Mouse (Mus musculus) left cerebral cortex, postnatal 10 days (tissue): Measurements from ENCODE around the gene Slc28a1. TPM values are rescaled to one million over a fixed set of nuclear protein-coding genes. Genes with fewer than 3 reads are reported as not detected.
"Not testable (repeated sequence)": the region's sequence is repeated elsewhere in the genome, so short reads cannot be mapped to it uniquely, and the experiment has no call there.

ENCODE experiments used
- DNase-seq, 2 experiments: peaks; one replicate each; pipeline ENCODE4 v3.0.0; 2021 to 2022; ENCODE audit warnings: low spot score in 2 of 2, mixed read lengths in 1 of 2; ENCODE audit errors: extremely low spot score in 1 of 2
- intact Hi-C: fragments of 180-260 bp; cut with DNase I; formaldehyde crosslinking; loops from one replicate; pipeline ENCODE4 v1.15.1; 2025
- total RNA-seq, 2 experiments: library from RNA; stranded (reverse); gene quantifications; 2 replicates each; pipeline ENCODE4 v1.2.3; 2021

Slc28a1 gene
- total RNA-seq, 2 experiments from 2014 or later = 0.15 TPM; not detected in 1

DNA sequence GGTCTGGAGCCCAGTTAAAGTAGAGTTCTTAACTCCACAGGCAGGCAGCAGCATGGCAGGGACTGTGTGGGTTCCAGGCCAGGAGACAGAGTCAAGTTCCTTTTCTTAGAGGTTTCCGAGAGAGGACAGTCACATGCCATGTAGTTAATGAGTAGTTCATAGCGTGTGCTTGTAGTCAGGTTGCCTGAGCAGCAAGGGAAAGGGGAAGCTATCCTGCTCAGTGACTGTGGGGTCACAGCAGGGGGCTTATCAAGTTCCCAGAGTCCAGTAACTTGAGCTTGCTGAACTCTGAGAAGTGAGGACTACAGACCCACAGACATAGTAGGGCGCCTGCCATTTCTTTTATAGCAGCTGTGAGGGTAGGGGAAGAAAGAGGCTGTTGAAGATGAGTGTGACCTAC is 6.5 kb downstream of the Slc28a1 start:
- no peak for DNase-seq
- intact Hi-C loops = no loop called here

- no peak for DNase-seq
- intact Hi-C loops = no loop called here
These were observed 8.2 kb downstream of the Slc28a1 start for GRCm38 (mm10) chr7:81122808-81123207.

GRCm38 (mm10) chr7:81123553-81123952 is 9.0 kb downstream of the Slc28a1 start:
- intact Hi-C loops = no loop called here
- DNase-seq = no peak

- no peak for DNase-seq
- intact Hi-C loops = no loop called here
These were observed 10.2 kb downstream of the Slc28a1 start for GRCm38 (mm10) chr7:81124773-81125172.

DNA sequence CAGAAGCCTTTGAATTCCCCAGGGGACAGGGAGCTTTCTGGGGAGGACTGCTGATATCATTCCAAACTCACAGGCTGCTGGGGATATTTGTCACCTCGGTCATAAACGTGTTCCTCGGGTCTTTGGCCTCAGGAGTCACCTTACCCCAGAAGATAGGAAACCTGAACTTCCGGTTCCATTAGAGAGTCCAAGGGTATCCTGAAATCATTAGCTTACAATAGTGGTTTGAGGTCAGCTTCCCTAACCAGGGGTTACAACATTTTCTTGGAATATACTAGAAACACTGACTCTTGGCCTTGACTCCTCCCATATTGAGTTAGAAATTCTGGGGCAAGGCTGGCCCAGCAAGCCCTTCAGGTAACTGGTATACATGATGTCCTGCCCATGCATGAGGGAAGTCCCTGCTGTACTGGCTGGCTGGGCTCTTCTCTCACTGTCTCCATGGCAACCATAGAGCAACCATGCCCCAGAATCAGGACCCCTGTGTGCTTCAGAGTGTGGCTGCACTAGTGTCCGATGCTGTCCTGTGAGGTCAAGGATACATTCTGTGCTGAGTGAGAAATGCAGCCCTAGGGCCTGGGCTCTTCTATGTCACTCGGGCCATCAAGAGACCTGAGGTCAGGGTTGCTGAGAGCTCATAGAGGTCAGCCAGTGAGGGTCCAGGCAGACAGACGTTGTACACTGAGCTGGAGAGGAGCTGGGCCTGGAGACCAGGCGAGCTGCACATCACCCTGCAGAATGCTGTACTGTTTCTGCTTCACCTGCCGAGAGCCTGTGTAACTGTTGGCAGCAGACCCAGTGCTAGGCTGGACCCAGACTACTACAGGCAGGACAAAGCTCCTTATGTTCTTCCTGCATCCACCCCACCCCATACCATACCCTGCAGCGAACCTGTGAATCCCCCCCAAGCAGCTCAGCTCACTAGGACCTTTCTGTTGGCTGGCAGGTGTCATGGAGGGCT is 10.9 kb downstream of the Slc28a1 start:
- intact Hi-C loops = no loop called here

DNA sequence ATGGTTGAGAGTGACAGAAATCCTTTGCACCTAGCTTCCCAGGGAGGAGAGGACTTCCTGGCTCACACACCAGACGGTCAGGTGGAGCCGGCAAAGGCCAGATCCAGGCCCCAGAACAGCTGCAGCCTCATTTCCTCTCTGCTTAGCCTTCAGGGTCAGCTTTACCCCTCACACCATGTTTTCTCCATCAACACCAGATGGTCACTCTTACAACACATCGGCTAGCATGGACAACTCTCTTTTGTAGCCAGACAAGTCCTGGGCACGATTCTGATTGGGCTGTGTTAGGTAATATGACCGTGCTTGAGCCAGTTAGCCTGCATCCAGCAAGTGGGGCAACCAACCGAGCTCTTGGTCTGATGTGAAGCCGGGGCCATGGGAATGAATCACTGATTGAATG is 17.3 kb downstream of the Slc28a1 start:
- intact Hi-C loops = no loop called here
- DNase-seq = no peak

More for the DNA sequence above, 10.9 kb downstream of the Slc28a1 start:
- no peak for DNase-seq

GRCm38 (mm10) chr7:81132851-81133279 is 18.3 kb downstream of the Slc28a1 start:
- DNase-seq = peak in 1 of 2 experiments; percentile 38
- intact Hi-C loops = no loop called here

DNA sequence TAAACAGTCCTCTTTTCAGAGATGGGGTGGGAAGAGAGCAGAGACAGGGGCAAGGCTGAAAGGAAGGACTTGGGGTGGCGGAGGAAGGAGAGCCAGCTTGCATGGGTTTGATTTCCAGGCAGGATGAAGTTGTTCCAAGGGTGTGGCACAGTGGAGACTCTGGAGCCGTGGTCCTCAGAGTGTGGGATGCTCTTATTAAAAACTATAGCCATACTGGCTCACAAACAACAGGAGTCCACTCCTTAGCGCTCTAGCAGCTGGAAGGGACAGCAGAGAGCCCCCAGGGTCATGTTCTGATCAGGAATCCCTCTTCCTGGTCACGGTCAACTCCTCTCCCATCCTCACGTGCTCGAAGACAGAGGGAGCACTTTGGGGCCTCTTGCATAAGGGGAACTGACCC is 18.8 kb downstream of the Slc28a1 start:
- intact Hi-C loops = no loop called here

DNA sequence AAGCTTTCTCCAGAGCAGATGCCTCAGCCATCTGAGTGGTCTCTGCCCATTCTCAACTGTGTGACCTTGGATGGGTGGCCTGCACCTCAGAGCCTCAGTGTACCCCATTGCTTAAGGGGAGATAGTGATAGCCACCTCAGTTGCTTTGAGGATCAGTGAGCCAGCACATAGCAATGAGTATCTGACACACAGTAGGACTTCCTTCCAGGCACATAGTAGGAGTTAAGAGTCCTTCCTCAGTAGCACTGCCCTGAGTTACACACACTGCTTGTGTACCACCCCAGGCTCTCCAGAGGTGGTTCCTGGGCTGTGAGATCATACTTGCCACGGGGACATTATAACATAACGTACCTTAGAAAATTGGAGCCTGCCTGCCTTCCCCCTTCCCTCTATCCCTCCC is 19.3 kb downstream of the Slc28a1 start:
- intact Hi-C loops = no loop called here
- DNase-seq = no peak

More for the DNA sequence above, 18.8 kb downstream of the Slc28a1 start:
- DNase-seq = no peak

DNA sequence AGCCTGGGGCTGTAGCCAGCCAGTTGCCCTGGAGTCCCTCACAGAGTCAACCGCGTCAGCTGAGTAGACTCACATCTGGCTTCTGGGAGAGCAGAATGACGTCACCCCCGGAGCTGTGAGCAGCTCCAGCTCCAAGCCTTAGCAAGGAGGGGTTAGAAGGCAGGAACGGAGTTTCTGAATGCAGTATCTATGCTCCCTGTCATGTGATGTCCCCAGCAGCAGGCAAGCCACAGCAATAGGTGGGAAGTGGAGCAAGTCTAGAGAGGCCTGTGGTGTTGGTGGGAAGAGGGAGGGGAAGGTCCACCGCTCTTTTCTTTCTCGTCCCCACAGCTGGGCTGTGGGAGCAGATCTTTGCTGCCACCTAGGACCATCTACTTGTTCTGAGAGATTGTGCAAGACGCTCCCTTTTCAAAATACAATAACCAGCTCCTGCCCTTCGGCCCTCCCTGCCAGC is 20.0 kb downstream of the Slc28a1 start:
- intact Hi-C loops = no loop called here
- DNase-seq = peak; percentile 14 to 79

- no peak for DNase-seq
- intact Hi-C loops = no loop called here
These were observed 22.7 kb downstream of the Slc28a1 start for GRCm38 (mm10) chr7:81137292-81137691.

GRCm38 (mm10) chr7:81139100-81139499 is 24.5 kb downstream of the Slc28a1 start:
- DNase-seq = no peak
- intact Hi-C loops = no loop called here

DNA sequence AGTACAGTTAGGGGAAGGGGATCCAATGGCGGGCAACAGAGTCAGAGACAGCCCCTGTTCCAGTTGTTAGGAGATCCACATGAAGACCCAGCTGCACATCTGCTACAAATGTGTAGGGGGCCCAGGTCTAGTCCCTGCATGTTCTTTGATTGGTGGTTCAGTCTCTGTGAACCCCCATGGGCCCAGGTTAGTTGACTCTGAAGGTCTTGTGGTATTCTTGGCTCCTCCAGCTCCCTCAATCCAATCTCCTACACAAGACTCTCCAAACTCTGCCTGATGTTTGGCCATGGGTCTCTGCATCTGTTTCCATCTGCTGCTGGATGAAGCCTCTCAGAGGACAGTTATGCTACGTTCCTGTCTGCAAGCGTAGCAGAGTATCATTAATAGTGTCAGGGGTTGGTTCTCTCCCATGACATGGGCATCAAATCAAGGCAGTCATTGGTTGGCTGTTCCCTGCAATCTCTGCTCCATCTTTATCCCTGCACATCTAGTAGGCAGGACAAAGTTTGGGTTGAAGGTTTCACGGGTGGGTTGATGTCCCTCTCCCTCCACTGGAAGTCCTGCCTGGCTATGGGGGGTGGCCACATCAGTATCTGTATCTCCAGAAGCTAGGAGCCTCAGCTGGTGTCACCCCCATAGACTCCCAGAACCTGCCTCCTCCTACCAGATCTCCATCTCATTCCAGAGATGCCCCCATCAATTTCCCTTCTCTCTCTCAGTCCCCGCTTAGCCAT is 25.2 kb downstream of the Slc28a1 start:
- DNase-seq = no peak
- intact Hi-C loops = no loop called here

GRCm38 (mm10) chr7:81141541-81141940 is 26.9 kb downstream of the Slc28a1 start:
- no peak for DNase-seq
- intact Hi-C loops = no loop called here

DNA sequence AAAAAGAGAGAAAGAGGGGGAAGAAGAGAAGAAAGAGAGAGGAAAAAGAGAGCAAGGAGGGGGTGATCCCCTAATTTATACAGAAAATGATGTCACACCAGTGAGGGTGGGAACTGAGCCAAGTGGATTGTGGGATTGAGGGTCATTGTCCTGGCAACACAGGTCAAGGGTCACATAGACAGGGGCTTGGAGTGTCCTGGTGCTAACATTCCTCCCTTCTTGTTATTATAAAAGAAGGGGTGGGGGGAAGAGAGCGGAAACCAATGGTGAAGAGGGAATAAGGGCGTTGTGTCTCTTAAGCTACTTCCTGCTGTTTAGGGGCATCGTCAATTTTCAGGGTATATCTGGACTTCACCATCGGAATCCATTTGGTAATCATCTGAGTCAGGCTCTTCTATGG is 28.5 kb downstream of the Slc28a1 start:
- intact Hi-C loops, DNase-seq: not testable (repeated sequence)

DNA sequence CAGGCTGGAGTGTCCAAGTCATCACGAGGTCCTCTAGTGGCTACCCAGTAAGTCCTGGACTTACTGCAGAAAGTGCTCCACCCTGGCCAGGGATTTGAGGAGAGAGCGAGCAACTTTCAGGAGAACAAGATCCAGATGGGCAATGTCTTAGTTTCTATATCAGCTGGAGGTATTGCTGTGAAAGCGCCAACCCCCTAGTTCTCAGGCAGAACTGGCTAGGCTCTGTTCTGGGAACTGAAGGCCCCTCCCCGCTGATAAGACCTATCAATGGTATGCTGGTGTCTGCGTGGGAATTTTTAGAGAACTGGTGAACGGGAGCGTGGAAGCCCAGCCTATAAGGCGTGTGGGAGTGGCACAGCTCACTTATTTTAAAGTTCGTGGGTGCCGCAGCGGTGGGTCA is 35.2 kb downstream of the Slc28a1 start:
- intact Hi-C loops = loop anchor here (10.0 kb wide), 1 partner anchor 415 kb away; no protein-coding TSS in a partner anchor
- DNase-seq = no peak

- intact Hi-C loops = loop anchor here (10.0 kb wide), 1 partner anchor 416 kb away; no protein-coding TSS in a partner anchor
- DNase-seq = no peak
These were observed 36.6 kb downstream of the Slc28a1 start for GRCm38 (mm10) chr7:81151216-81151615.

DNA sequence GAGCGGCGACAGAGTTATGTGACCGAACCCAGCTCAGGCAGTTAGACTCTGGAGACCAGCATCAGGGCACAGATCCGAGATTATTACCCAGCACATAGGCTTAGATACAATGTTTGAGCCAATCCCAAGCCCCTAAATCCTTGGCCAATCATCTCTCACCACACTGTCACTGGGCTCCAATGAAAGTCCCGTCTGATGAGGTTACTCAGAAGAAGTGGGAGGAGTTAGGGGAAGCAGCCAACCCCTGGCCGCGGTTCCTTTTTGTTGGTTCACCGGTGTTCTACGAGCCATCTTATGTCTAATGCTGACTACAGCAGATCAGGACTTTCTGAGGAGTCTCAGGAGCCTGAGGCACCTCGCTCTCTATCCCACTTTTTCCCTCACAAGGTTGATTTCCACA is 37.7 kb downstream of the Slc28a1 start:
- intact Hi-C loops = loop anchor here (10.0 kb wide), 1 partner anchor 418 kb away; no protein-coding TSS in a partner anchor
- no peak for DNase-seq

DNA sequence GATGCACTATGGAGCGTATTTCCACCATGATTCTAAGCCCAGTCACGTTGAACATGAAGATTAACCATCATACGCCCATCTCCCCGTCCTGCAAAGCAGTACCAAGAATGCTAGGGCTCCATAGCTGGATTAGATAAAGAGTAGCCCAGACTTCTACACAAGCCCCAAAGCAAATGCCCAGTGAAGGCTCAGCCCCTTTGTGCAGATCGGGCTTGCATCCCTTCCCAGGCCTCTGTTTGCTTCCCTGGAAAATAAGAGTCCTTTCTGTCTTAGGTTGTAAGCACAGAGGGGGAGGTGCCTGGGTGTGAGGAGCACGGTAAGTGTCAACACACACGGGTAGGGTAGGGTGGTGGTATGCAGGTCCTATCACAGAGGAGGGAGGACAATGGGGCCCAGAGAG is 38.2 kb downstream of the Slc28a1 start:
- intact Hi-C loops = loop anchor here (10.0 kb wide), 1 partner anchor 418 kb away; no protein-coding TSS in a partner anchor
- DNase-seq = no peak
